Mouse (Mus musculus) bone marrow macrophage, adult 2 months (primary cell): Measurements from ENCODE around the gene Fndc10.

ENCODE experiments used
- CTCF ChIP-seq: IDR thresholded peaks from 2 replicates; pipeline ENCODE4 v1.5.1; 2012; ENCODE audit warnings: low read depth, mild to moderate bottlenecking, low read length, moderate library complexity
- POLR2A ChIP-seq: IDR thresholded peaks from 2 replicates; pipeline ENCODE4 v1.6.1; 2012; ENCODE audit warnings: mild to moderate bottlenecking, low read depth, low read length, borderline replicate concordance

- TF ChIP-seq POLR2A, result no peak
- no peak for TF ChIP-seq CTCF
These were observed 48.4 kb upstream of the Fndc10 start for GRCm38 (mm10) chr4:155645721-155646120.
